Mouse (Mus musculus) ES-CJ7 (cell line): ENCODE measurements at regions not wholly inside any gene's neighbourhood (a gene's known extent, or its start where the extent isn't known, plus 50 kb on each side); places are given as distances from the start of the nearest gene placed in this dataset.

ENCODE experiments used
- DNase-seq: peaks from one replicate; pipeline ENCODE4 v3.0.0; 2011; ENCODE audit warnings: low read depth, low spot score

DNA sequence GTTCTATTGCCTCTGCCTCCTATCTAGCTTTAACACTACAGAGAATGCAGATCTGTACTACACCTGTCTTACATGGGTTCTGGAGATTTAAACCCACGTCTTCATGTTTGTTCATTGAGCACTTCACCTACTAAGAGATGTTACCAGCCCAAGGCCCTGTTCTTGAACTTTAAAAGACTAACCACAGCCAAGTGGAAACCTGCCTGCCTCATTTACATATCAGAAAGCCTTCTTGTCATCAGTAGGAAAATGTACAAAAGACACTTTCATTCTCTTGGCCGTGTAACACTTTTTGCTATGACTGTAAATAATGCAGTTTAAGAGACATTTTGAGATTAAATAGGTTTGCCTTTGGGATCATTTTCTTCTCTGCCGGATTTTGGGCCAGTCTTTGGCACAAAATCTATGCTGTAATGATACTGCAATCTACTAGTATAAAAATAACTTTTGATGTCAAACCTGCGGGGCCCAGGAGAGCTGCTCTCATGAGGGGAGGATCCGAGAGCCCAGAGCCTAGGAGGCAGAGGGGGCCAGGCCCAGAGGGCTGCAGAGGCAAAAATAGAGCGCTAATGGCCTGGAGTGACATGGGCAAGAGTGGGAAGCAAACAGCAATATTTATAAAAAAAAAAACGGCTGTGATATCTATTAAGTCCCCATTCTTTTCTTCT is 318.4 kb upstream of the Myo3a start:
- no peak for DNase-seq

DNA sequence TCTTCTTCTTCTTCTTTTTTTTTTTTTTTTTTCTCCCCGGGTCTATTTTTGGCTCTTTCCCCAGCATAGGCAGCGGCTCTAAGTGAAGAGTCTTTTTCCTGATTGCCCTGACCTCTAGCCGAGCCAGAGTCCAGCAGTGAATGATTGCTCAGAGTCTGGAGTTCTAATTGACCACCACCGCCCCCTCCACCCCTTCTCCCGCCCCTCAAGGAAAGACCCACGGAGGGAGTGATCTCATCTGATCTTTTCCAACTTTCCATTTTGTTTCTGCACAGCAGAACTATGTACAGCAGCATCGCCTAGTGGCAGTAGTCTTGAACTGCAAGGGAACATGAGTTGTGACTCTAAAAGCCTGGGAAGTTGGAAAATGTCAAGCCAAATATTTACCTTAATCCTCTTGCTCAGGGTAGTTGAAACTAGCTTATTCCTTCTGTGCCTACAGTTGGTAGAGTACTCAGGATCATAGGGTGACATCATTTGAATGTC is 317.8 kb upstream of the Myo3a start:
- peak; percentile 76 for DNase-seq

GRCm38 (mm10) chr2:21917804-21918690 is 309.3 kb upstream of the Myo3a start:
- peak; percentile 33 for DNase-seq

DNA sequence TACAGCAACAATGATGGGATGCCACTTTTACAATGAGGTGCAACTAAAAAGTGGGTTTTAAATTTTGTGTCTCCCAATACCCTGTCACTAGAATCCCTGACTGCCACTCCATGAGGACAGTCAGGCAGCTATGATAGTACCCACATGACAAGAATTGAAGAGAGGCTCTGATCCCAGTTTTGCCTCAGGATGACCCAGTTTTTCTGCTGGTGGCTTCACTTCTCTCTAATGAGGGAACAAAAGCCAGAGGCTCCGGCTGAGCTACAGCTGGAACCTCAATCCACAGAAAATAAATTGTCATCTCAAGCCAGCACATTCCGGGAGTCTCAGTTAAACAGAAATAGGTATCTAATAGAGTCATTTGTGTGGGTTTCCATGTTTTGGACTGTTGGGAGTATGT is 308.2 kb upstream of the Myo3a start:
- no peak for DNase-seq

DNA sequence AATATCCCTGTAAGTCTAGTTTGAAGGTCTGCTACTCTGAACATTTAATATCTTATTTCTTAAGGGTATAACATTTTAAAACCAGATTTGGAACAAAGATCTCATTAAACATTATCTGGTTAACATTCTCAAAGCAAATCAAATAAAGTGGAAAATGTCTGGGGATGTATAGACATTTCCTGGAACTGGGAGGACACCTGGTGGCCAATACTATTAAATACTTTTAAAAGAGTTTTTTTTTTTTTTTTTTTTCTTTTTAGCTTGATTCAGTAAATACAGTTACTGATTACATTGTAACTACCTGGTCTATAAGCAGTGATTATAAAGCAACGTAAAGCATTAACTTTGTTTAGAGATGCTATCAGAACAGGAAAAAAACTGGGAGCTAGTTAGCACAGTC is 299.6 kb upstream of the Myo3a start:
- DNase-seq, result no peak

GRCm38 (mm10) chr2:21939993-21940392 is 287.3 kb upstream of the Myo3a start:
- no peak for DNase-seq

DNA sequence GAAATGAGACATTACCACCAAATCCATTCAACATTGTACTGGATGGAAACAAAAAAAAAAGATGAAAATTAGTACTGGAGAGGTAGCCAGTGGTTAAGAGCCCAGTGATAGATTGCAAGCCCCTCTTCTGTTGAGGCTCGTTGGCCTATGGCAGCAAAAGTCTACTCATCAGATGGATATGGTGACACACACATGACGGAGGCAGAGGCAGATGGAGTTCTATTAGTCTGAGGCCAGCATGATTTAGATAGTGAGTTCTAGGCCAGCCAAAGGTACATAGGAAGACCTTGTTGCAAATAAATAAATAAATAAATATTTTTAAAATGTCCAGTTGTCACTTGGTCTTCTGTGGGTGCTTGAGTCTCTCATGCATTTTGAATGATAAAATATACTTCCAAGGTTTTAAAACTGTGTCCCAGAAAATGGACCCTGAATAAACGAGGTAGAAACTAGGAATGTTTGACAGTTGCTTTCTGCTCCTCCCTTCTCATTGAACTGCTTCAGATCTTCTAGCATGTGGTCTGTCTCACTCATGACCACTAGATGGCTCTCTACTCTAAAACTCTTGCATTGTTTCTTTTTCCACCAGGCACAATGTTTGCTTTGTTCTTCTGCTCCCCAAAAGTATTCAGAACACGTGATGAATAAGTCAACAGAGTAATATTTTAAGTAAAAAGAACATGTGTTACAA is 286.4 kb upstream of the Myo3a start:
- DNase-seq, result peak; percentile 41

DNA sequence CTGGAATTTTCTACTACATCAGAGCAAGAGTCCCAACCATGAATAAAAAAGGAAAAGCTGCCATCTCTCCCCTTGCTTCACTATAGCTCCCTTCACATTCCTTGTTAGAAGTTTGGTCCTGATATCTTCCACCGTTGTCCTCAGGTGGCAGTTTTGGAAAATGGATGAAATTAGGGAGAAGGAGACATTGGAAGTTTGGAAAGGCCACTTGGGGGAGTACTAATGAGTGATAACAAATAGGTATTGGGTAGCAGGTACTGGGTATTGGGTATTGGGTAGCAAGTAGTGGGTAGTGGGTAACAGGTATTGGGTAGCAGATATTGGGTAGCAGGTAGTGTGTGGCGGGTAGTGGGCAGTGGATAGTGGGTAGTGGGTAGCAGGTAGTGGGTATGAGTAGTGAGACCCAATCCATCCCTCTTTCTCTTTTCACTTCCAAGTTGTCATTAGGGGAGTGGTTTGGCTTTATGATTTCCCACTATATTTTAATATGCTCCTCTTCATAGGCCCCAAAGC is 285.8 kb upstream of the Myo3a start:
- DNase-seq, result no peak

GRCm38 (mm10) chr2:21943676-21944075 is 283.6 kb upstream of the Myo3a start:
- no peak for DNase-seq

- no peak for DNase-seq
Observed at GRCm38 (mm10) chr2:21946484-21946883, 280.8 kb upstream of the Myo3a start.

DNA sequence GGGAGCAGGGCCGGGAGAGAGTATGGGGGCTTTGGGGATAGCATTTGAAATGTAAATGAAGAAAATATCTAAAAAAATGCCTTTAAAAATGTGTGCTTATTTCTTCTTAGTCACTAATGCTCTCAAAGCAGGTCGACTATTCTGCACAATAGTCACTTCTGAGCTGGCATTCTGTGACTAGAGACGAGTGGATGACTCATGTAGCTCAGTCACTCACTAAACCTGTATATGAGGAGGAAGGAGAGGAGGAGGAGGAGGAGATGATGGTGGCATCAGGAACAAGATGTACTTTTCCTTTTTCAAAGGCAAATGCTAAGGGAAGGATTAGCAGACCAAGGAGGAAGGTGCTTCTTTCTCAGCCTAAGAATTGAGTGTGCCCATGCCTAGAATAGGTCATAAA is 276.0 kb upstream of the Myo3a start:
- no peak for DNase-seq

DNA sequence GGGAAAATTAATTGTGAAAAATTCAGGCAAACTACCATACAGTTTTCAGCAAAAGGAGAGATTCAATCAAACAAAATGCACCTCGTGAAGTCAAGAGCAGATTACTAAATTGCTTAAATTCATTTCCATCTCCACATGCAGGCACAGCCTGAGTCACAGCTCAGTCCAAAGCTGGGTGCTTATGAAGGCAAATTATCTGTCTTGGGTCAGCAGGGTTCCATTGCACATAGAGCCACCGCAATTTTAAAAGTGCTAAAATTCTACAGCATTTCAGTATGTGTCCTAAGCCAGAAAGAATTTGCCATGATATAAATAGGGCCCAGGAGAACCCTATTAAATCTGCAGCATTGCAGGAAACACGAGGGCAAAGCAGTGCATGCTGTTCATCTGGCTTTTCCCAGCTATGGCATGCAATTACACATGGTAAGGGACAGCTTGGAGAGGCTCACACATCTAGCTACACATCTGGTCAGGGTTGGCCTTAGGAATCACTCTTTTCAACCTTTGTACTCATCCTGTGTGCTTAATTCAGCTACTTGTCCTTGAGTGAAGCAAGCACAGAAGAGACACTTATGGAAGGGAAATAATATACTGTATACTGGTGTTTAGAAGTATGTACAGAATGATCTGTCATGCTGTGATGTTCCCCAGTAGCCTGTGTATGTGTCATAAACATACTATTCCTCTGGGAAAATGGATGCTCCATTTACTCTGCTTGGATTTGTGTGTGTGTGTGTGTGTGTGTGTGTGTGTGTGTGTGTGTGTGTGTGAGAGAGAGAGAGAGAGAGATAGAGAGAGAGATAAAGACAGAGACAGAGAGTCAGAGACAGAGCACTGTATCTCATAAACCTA is 271.0 kb upstream of the Myo3a start:
- no peak for DNase-seq

GRCm38 (mm10) chr2:21958365-21958764 is 268.9 kb upstream of the Myo3a start:
- DNase-seq, result peak; percentile 71

GRCm38 (mm10) chr2:21958802-21959201 is 268.5 kb upstream of the Myo3a start:
- DNase-seq, result no peak

GRCm38 (mm10) chr2:21963343-21964026 is 263.8 kb upstream of the Myo3a start:
- DNase-seq, result no peak

DNA sequence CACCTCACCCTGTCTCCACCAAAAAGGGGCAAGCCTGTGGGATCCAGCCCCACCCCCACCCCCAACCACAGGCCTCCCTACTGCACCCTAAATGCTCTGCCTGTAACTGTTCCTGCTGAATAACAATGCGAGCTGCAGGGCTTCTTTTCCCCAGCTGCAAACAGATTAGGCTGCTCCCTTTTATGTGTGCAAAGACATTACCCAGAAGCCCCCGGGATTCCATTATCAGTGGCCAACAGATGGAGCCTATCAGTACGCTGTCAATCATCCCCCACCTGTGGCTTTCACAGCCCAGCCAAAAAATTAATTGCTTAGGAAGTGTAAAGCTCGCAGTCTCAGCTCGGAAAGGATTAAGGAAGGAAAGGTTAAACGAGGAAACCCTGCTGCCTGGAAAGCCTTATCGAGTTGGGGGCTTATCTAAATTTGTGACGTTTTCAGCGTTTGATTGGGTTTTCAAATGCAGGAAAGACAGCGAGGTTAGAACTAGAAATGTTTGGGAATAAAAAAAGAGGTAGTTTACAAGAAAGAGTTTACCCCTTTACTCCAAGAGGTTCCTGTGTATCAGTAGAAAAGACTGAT is 263.2 kb upstream of the Myo3a start:
- DNase-seq, result peak; percentile 71

- DNase-seq, result no peak
Observed at GRCm38 (mm10) chr2:21970774-21971406, 256.4 kb upstream of the Myo3a start.

- no peak for DNase-seq
Observed at GRCm38 (mm10) chr2:21974599-21974998, 252.7 kb upstream of the Myo3a start.

DNA sequence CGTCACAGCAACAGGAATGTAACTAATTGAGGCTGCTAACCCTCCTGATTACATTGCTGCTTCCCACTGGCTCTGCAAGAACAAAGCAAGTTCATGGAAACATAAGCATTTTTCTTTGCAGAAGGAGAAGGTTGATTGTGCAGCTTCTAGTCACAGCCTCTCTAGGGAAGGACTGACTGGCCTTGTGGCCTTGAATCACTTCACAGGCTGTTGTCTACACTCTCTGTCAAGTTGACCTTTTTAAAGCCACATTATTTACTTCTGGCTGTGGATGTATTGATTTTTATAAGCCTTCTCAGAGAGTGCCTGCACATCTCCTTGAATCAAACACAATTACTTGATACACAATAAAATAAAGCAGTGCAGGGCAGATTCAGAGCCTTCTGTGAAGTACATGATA is 251.8 kb upstream of the Myo3a start:
- DNase-seq, result no peak

DNA sequence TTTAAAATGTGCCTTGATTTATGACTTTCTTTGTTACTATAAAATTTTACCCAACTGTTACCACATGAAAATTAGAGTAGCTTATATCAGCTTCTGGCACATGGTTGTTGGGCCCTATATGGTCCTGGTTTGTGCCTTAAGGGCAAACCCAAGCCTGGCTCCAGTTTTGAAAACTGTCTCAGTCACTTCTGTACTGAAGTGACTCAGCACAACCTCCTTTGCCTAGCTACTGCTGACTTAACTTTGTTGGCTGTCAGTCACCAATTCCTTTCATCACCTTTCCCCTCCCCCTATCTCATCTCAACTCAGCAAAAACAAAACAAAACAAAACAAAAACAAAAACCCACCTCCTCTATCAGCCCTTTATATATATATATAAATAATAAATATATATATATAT is 251.0 kb upstream of the Myo3a start:
- DNase-seq, result peak; percentile 20
